Mouse (Mus musculus) testis, adult 2 months (tissue): ENCODE data around the gene Calr. TPM values are rescaled to one million over a fixed set of nuclear protein-coding genes. Genes with fewer than 3 reads are reported as not detected.

Experiments
- H3K27ac ChIP-seq: fragments of 200-500 bp; 2 replicates; pipeline ENCODE4 v1.5.1; 2012; ENCODE audit warnings: low read depth, low read length; ENCODE audit not compliant: control insufficient read depth, insufficient read depth
- H3K27me3 ChIP-seq: fragments of 200-500 bp; 2 replicates; pipeline ENCODE4 v1.6.1; 2012; ENCODE audit warnings: mild to moderate bottlenecking, low read length, moderate library complexity; ENCODE audit not compliant: control insufficient read depth, insufficient read depth
- H3K36me3 ChIP-seq: fragments of 200-500 bp; 2 replicates; pipeline ENCODE4 v1.6.1; 2012; ENCODE audit warnings: mild to moderate bottlenecking, low read length; ENCODE audit not compliant: control insufficient read depth, insufficient read depth
- H3K4me1 ChIP-seq: fragments of 200-500 bp; 2 replicates; pipeline ENCODE4 v1.6.1; 2012; ENCODE audit warnings: low read length; ENCODE audit not compliant: control insufficient read depth, insufficient read depth
- H3K4me3 ChIP-seq: fragments of 200-500 bp; 2 replicates; pipeline ENCODE4 v1.5.1; 2012; ENCODE audit warnings: low read depth, mild to moderate bottlenecking, low read length, moderate library complexity, mixed read lengths; ENCODE audit not compliant: control insufficient read depth
- CTCF ChIP-seq: fragments of 200-500 bp; IDR thresholded peaks from 2 replicates; pipeline ENCODE4 v1.5.1; 2012; ENCODE audit warnings: low read depth, mild to moderate bottlenecking, inconsistent platforms, low read length, moderate library complexity; ENCODE audit not compliant: control insufficient read depth, insufficient read depth, insufficient replicate concordance
- POLR2A ChIP-seq: fragments of 200-500 bp; IDR thresholded peaks from 2 replicates; pipeline ENCODE4 v1.6.1; 2012; ENCODE audit warnings: low read depth, mild to moderate bottlenecking, inconsistent platforms, low read length, moderate library complexity; ENCODE audit not compliant: control insufficient read depth
- polyA plus RNA-seq: library from polyadenylated mRNA; depleted of rRNA; stranded (reverse); fragments of >200 nt; gene quantifications from 2 replicates; pipeline ENCODE4 v1.2.3, GENCODE M21; 2012

The Calr gene
- polyA plus RNA-seq, 1 experiment: 384 TPM

DNA sequence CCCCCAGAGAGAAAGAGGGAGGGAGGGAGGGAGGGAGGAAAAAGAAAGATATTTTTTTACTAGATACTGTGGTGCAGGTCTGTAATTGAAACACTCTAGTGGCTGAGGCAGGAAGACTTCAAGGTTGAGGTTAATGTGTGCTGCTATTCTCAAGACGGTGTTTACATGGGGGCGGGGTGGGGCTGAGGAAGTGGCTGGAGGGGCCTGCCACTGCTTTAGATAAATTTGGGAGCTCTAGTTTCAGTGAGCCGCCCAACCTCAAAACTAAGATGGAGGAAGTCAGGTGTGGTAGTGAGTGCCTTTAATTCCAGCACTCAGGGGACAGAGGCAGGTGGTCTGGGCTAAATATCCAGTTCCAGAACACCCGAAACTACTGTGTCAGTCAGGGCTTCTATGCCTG lies 21.1 kb downstream of the Calr start:
- Histone ChIP-seq H3K36me3 (no peaks in the 10 kb centered on the region), H3K27ac (no peak overlapping the region), H3K4me1 (peaks cover 4% of the 10 kb centered on the region), H3K4me3 (no peak overlapping the region), H3K27me3 (no peaks in the 10 kb centered on the region)
- TF ChIP-seq POLR2A (no peak), CTCF (no peak)

DNA sequence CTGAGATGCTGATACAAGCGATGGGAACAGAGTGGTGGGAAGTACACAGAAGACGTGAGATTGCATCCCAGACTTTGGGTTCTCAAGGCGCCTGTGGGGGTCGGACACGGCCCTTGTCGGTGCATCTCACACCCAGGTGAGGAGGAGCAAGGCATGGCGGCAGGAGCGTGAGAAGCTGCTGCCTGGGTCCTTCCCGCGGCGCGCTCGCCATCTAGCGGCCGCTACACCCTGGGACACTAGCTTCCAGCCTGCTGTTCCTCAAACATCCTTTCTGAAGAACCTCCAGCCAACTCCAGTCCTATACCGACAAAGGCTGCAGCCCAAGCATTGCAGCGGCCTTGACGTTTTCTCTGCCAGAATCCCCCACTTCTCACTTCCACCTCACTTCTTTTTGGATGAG lies 23.1 kb downstream of the Calr start:
- Histone ChIP-seq H3K27me3 (no peaks in the 10 kb centered on the region), H3K4me1 (peaks cover 4% of the 10 kb centered on the region), H3K4me3 (no peak overlapping the region; the same call in 1 of the 2 replicates), H3K36me3 (no peaks in the 10 kb centered on the region), H3K27ac (no peak overlapping the region)
- TF ChIP-seq CTCF (peak; percentile 76; the same call in 1 of the 2 replicates), POLR2A (no peak)

DNA sequence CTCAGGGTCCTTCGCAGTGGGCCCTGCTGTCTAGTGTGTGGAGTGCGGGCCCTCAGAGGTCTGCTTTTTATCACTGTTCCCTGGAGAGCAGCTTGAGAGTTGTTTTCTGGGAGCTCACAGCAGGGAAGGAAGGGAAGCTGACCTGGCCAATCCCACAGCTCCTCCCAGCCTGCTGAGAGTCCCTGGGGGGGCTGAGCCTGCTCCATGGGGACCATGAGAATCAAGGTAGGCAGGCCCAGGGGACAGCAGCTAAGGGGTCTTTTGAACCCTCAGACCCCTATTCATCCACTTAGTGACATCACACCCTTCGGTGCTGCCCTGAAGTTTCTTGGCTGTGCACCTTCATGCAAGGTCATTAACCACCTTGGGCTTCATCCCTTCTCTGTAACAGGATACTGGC lies 24.0 kb downstream of the Calr start, which contains the start of gene Dand5:
TSS of gene Dand5 (minus strand) at position 101 of the 400 bp plus-strand sequence.
- no peaks in the 10 kb centered on the region for H3K36me3 ChIP-seq
- TF ChIP-seq POLR2A (no peak), CTCF (no peak)
- H3K4me1 ChIP-seq: peaks cover 4% of the 10 kb centered on the region
- H3K27me3 ChIP-seq: no peaks in the 10 kb centered on the region
- no peak within 1 kb of the TSS; the same call in 1 of the 2 replicates for H3K4me3 ChIP-seq
- no peak within 1 kb of the TSS for H3K27ac ChIP-seq

DNA sequence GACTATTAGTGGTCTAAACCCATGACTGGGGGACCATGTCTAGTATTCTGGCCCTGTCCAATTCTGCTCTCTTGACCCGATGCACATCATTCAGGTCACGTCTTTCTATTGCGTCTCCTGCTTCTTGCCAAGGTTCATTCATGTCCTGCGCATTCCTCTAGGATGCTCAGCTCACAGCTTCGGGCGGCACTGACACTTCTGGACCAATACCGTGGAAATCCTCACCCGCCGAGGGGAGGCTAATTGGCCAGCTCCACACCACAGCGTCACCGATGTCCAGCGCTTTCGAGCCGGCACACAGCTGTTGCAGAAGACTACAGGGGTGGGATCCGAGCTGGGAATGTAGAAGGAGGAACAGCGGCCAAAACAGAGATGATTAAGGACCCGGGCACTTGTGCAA lies 30.6 kb downstream of the Calr start:
- Histone ChIP-seq H3K4me3 (peak overlapping the region; percentile 31), H3K36me3 (no peaks in the 10 kb centered on the region), H3K27me3 (no peaks in the 10 kb centered on the region), H3K27ac (no peak overlapping the region), H3K4me1 (peaks cover 13% of the 10 kb centered on the region)
- TF ChIP-seq CTCF (no peak), POLR2A (no peak)

DNA sequence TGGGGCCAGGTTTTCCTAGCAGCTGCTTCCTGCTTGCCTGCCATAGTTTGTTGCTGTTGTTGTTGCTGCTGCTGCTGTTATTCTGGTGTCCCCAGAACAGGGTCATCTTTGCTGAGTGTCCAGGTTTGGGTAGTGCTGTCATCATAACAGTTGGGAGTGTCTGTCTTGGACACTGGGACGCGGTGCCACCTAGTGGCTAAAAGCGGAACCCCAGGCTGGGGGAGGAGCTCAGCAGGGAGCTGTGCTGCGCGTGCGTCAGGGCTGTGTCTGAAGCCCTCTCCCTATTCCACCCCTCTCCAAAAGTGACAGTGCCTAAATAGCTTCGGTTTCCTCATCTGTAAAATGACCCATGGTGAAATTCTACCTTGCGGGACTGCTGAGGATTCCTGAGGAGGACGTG lies 31.2 kb downstream of the Calr start:
- Histone ChIP-seq H3K4me3 (peak overlapping the region; percentile 47), H3K27me3 (no peaks in the 10 kb centered on the region), H3K27ac (no peak overlapping the region), H3K36me3 (no peaks in the 10 kb centered on the region), H3K4me1 (peaks cover 13% of the 10 kb centered on the region)
- TF ChIP-seq POLR2A: no peak
- peak; percentile 97 for TF ChIP-seq CTCF

DNA sequence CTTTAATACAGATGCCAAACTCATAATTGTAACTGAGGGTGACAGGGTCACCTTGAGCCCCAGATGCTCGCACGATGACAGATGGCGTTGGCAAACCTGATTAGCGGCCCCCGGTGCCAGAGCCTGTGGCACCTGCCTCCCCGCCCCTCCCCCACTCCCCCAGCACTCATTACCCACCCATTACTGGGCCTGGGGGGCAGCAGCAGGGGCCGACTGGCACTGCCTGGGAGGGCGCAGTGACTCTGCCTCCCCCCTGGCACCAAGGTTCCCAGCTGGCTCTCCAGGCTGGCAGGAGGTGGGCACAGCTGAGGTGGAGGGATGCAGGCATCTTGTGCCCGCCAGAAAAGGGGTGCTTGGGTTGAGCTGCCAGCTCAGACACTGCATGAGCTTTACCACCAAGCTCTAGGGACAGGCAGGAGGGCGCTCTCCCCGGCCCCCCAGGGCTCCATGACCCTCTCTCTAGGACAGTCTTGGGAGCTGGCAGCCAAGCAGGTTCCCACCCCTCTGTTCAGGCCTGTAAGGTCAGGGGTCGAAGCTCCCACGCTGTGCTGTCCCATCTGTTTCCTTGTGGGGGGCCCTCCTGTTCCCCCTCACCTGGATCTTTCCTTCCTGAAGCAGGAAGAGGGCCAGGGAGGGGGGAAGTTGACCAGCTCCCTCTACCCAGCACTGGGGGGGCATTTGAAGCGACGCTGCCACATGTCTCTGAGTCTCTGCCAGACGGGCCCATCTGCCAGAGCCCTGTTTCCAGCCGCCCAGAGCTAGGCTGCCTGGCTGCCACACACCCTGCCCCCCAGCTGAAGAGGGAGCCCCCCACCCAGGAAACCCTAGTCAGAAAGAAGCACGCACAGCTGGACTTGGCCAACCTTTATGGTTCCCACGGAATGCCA lies 31.9 kb downstream of the Calr start:
- Histone ChIP-seq H3K27ac (no peak overlapping the region), H3K4me3 (peak overlapping the region; percentile 74), H3K4me1 (peaks cover 13% of the 10 kb centered on the region), H3K27me3 (no peaks in the 10 kb centered on the region), H3K36me3 (no peaks in the 10 kb centered on the region)
- TF ChIP-seq CTCF (no peak), POLR2A (no peak)

DNA sequence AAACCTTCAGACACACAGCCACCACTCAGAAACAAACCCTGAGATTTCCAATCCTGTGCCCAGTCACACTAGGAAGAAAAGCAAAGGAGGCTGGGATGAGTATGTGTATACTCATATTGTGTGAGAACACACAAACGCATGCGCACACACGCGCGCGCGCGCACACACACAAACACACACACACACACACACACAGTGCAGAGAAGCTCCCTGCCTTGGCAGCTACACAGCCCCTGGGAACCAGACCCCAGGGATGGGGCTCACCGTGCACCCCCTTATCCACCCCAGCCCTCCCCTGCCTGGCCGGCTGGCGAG lies 32.5 kb downstream of the Calr start:
- Histone ChIP-seq H3K36me3 (no peaks in the 10 kb centered on the region), H3K27ac (no peak overlapping the region), H3K4me1 (peaks cover 13% of the 10 kb centered on the region), H3K27me3 (no peaks in the 10 kb centered on the region), H3K4me3 (peak overlapping the region; percentile 73)
- TF ChIP-seq POLR2A (no peak), CTCF (no peak)
